Mouse (Mus musculus): Measurements from ENCODE around the gene Slc25a23.
"Not testable (repeated sequence)": the region's sequence is repeated elsewhere in the genome, so short reads cannot be mapped to it uniquely, and the experiment has no call there.

The Slc25a23 gene

DNA sequence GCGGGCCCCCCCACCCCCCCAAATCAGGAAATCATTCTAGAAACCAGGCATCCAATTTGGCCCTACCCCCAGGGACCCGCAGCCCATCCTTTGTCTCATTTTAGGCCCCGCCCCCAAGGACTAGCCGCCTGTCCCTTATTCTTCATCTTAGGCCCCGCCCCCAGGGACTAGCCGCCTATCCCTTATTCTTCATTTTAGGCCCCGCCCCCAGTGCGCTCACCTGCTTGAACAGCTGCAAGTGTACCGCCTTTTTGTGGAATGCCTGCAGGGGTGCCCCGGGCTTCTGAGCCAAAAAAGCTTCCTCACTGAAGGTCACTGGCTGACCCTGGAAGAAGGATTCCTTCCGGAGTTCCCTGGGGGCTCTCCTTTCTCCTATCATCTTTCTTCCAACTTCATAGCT is 11.0 kb upstream of the Slc25a23 start:
- peak; percentile 53 for DNase-seq

DNA sequence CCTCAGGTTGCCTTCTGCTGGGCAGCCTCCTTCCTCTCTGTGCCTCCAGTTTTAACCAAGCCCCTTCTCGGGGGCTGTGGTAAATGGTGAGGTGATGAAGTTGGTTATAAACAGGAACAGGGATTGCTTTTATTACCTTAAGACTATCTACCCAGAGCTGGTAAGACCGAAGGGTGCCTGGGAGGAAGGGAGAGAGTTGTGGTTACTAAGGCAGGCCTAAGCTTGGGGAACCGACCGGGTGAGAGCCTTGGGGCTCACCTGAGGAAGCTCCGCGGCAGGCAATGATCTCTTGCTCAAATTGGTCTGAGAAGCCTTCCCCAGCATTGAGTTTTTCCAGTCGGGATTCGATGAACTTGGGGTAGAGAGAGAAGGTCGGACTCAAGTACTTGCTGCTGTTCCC is 10.6 kb upstream of the Slc25a23 start:
- no peak for DNase-seq

DNA sequence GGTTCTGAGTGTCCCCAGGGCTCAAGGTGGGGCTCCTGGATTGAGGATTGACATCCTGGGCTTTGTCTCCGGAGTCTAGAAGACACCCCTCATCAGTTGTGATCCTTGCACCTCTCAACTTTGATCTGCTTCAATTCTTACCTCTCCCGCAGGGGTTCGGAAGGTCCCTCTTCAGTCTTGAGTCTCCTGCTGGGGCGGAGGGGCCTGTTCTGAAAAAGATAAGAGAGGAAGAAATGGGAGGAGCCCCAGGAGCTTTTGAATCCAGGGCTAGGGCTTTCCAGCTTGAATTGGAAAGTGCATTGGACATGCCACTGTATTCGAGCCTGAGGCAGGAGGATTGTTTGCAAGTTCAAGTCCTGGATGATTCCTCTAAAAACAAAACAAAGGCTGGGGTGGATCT is 7.2 kb upstream of the Slc25a23 start:
- no peak for DNase-seq

DNA sequence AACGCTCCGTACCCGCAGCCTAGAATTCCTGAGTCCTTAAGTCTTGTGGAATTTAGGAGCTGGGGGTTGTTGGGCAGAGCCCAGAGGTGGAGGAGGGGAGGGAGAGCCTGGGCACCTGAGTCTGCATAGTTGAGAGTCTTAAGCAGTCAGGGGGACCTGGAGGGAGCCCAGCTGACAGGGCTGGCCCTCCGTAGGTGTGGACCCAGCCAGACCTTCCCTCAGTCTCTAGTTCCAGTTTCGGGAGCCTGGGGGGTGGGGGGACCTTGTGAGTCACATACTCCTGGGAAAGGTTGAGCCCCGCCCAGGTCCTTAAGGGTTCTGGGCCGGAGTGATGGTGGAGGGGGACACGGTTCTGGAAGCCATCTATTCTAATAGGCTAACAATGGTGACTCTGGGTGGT is 3.4 kb upstream of the Slc25a23 start:
- DNase-seq, result peak; percentile 44

DNA sequence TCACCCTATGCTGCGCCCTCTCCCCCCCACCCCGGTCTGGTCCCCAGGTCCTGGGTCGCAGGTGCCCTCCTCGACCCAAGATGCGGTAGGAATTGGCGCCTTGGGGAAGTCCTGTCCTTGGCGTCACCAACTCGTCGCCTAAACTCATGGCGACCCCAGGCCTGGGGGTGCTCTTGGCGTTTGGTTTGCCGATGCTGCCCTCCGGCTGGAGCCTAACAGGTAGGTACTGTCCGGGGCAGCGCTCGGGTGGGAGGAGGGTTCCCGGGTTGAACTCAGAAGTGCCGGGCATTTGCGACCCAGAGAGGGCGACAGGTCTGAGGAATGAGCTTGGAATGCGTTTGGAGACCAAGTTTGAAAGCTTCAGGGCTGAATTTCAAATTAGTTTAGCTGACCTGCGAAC is 2.9 kb upstream of the Slc25a23 start:
- no peak for DNase-seq

DNA sequence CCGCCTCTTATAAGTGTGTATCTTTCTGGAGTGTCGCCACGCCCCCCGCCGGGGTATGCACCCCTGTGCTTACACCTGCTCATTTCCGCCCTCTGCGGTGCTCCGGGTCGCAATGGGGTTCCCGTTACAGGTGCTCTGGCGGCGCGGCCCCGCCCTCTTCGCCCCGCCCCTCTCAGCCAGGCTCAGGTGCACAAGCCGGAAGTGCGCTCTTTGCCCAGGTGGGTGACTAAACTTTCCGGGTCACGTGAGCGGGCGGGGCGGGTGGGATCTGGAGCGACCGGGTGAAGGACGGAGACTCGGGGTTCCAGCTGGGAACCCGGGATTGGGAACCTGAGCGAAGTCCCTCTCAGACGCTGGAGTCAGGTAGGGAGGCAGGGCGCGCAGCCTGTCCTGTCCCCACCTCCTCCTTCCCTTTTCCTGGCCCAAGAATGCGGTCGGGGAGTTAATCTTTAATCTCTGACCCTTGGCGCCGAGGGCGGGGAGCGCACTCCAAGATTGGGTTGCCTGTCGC is 2.4 kb upstream of the Slc25a23 start:
- peak; percentile 90 for DNase-seq

DNA sequence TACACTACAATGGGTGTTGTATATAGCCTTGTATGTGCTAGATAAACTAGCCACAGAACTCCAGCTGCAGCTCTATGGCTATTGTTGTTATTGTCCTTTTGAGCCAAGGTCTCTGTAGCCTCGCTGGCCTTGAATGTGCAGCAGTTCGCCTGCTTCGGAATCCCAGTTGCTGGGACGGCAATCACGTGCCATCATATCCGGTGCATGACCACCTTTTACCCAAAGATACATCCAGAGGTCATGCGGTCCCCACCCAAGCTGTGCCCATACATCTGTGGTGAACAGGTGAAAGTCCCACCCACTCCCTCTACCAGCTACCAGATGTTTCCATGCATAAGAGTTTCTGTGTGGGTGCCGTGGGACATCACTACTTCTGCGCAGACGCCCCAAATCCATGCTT is 1.4 kb upstream of the Slc25a23 start:
- peak; percentile 21 for DNase-seq

DNA sequence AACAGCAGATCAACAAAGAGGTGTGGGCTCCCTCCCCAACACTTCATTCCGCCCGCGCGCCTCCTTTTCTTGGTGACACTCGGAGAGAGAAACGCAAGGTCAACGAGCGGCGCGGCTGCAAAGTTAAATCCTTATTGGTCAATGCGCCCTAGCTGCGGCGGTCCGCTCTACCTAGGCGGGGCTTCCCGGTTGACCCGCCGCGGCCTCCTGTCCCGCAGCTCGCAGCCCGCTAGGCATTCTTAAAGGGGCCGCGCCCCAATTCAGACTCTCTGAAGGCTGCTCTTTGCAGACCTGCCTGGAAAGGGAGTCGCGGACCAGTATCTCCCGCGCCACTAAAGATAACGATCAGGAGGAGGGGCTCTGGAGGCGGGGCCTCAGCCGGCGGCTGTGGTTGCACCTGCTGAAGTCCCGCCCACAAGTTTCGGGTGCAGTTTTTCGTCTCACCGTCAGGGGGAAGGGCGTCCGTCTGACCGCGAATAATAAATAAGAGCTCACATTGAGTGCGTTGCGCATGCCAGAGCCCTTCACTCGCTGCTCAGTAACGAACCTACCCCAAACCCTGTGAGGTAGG is 653 bp upstream of the Slc25a23 start:
- peak; percentile 96 for DNase-seq

DNA sequence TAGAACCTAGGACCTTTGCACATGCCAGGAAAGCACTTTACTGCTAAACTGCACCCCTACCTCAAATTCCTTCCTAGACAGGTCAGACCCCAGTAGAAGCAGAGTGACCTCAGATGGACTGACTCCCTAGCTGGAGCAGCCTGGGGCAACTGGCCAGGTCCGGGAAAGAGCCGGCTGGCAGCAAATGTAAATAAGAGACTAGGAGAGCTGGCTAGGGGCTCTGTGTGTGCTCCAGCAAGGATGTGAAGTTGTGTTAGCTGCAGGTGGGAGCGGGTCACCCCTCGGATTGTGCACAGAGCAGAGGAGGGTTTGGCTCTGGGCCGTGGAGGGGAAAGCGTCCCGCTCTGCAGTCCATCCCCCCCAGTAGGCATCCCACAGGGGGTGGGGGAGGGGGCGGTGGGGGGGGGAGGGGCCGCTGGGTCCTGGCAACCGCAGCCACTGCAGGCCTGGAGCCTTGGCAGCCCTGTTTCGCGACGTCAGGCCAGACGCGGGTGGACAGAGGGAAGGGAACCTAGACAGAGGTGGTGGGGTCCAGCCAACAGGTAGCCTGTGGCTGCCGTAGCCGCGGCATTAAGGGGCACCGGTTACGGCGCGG is 675 bp downstream of the Slc25a23 start, which contains the start of gene Crb3:
TSS of gene Crb3 (plus strand) at position 215 of the 595 bp plus-strand sequence.
- DNase-seq, result peak; percentile 52

DNA sequence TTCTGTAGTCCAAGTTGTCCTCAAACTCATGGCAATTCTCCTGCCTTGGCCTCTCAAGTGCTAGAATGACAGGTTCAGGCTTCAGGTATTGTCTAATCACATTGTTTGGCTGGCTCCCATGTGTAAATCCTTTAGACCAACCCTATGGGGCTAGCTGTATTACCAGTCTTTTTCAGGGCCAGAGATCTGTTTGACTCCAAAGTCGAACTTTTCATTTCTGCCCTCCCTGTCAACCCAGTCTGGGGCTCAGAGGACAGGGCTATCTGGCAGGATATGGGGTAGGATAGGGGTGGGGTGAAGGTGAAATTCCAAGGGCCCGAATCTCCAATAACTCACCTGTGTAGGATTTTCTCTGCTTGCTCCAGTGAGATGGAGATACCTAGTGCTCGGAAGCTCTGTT is 3.4 kb downstream of the Slc25a23 start:
- no peak for DNase-seq

DNA sequence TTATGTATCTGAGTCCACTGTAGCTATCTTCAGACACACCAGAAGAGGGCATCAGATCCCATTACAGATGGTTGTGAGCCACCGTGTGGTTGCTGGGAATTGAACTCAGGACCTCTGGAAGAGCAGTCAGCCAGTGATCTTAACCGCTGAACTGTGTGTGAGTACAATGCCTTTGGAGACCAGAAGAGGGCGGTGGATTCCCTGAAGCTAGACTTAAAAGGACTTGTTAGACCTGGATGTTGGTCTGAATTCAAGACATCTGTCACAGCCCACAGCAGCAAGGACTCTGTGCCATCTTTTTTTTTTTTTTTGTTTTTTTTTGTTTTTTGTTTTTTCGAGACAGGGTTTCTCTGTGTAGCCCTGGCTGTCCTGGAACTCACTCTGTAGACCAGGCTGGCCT is 8.0 kb downstream of the Slc25a23 start:
- not testable (repeated sequence) for DNase-seq

DNA sequence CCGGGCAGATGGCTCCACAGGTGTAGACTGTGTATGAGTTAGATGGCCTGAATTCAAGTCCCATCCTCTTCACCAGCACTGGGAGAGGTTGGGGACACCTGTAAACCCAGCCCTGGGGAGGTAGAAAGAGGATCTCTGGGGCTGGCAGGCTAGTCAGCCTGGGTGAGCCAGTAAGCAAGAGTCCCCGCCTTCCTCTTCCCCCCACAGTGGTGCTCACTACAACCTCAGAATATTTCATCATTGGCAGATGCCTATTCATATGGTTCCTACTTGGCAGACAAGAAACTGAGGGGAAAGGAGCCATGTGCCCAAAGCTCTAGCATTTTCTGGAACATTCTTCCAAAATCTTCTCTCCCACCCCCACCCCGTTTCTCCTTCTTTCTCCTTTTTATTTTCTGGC is 10.8 kb downstream of the Slc25a23 start:
- no peak for DNase-seq

DNA sequence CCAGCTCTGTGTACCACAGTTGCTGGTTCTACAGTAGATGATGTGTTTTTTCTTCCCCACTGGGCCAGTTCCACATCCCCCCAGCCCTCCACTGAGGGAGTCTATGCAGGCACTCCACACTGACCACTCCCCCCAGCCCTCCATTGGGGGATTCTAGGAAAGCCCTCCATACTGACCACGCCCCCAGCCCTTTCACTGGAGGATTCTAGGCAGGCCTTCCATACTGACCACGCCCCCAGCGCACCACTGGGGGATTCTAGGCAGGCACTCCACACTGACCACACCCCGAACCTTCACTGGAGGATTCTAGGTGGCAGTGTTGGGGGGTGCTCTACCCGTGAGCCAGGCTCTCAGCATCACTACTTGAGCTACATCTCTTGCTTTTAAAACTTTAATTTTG is 12.3 kb downstream of the Slc25a23 start:
- DNase-seq, result no peak

DNA sequence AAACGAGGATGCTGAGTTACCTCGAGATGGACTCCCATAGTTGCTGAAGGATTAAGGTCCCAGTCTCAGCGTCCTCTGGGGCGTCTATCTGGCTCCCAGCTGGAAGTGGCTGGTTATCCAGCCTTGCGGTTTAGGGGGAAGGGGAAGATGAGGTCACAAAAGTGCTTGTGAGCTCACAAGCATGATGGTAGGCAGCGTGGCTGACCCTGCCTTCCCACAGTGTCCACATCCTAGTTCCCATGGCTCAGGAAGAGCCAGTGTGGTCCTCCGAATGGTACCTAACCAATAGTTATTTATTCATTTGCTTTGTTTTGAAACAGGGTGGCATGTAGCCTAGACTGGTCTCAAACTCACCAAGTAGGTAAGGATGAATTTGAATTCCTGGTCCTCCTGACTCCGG is 18.1 kb downstream of the Slc25a23 start, which contains the start of gene Slc25a41:
TSS of gene Slc25a41 (minus strand) at position 101 of the 400 bp plus-strand sequence.
- no peak for DNase-seq

DNA sequence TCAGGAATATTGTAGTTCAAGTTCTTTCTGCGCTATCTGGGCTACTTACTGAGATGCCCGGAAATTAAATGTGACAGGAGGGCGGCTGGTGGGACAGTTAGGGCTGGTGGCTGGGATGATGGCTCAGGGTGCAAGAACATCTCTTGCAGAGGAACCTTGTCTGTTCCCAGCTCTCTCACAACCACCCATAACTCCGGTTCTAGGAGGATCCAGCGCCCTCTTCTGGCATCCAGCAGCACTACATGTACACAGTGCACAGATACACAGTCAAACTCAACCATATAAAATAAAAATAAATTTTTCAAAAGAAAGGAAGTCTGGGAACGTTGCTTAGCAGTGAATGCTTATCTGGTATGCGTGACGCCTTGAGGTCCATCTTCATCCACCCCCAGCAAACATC is 20.7 kb downstream of the Slc25a23 start:
- DNase-seq, result no peak

DNA sequence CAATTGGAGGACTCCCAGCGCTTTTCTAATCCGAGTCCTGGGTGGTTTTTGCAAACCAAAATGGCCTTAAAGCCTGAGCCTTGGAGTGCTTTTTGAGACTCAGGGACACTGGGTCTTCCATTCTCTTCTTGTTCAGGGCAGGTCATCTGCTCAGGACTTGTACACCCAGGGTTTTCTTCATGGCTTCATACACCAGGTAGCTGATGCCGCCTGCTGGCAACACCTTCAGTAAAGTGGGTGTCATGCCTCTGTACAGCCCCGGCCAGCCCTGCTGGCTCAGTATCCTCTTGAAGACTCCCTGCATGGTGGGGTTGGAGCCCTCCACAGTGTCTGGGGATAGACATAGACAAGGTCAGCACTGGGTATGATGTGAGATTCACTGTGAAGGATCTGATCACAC is 26.8 kb downstream of the Slc25a23 start:
- no peak for DNase-seq

DNA sequence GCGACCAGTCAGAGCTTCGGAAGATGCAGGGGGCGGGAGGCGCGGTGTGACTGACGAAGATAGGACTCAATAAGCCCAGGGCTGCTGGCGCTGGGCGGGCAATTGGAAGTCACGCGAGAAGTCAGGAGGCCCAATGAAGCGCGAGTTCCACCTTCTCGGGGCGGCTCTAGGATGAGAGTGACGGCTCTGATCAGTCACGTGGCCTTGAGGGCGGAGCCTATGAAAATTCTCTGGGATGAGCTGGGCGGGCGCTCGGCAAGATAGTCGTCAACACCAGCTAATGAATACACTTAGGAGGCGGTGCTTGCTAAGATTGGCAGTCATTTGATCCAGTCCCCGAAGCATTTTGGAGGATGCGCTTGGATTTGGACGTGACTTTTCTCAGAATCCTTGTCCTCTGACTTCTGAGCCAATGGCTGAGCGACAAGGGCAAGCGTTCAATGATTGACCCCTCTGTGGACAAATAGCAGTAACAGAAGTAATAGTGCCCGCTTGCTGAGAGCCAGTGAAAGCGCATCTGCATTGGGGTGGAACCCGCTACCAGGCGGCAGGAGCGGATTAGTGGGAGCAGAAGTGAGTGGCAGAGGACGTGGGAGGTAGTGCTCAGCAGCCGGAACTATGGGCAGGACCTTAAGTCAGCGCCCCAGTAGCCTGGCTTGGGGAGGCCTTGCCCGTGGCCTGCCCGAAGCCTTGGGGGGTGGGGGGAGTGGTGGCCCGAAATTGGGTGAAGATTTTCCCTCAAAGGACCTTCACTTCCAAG is 27.8 kb downstream of the Slc25a23 start:
- DNase-seq, result peak; percentile 100

DNA sequence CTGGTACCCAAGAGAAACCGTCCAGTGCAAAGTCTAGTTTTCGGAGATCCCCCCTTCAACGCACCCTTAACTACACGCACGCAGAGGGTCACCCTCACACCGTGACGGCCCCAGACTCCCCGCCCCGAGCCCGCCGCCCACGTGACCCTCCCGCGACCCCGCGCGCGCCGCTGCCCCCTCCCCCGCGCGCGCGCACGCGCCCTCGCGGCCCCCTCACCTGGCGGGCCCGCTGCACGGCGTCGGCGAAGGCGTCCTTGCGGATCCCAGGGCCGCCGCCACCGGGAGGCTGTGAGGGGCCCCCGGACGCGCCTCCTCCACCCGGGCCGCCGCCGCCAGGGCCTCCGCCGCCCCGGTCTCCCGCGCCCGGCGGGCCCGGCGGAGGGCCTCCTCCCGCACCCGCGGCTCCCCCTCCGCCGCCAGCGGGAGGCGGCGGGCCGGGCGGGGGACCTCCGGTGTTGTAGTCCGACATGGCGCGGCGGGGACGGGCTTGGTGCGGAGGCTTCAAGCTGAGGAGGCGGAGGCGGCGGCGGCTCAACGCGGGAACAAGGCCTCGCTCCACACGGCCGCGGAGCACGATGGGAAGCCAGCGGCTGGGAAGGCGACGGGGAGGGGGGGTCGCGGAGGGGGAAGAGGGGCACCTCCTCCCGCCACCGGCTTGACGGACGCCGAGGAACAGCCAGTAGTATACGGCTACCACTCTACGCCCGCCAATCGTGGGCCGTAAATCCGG is 28.6 kb downstream of the Slc25a23 start, which contains the start of gene Khsrp:
TSS of gene Khsrp (minus strand) at position 592 of the 730 bp plus-strand sequence.
- peak; percentile 60 for DNase-seq

DNA sequence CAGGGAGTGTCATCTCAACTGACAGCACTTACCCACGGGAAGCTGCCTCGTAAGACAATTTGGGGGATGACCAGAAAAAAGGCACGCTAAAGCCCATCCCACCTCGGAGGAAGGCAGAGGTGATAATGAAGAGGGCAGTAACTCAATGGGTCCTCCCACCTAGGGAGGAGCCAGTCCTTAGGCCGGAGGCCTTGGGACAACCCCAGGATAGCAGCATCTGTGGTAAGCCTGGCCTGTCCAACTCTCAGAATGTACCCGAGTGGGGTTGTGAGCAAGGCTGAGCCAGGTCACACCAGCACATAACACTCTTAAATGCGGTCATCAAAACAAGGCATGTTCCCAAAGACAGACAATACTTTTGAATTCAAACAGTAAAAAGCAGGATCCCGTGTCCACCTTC is 30.0 kb downstream of the Slc25a23 start:
- DNase-seq, result peak; percentile 26

DNA sequence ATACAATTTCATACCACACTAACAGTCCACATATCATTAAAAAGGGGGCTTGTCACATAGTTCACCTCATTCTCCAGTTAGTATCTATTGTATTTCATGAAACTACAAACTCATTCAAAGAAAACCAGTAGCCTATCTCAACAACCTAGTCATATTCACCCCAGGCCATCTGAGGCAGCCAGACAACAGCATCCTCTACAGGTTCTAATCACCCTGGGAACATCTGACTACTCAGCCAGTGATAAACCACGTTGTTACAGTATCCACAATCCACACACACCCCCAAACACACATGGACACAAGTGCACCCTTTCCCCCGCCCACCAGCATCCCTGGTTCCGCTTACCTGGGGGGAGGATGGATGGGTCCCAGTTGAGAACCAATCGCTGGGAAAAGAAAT is 32.2 kb downstream of the Slc25a23 start:
- no peak for DNase-seq

DNA sequence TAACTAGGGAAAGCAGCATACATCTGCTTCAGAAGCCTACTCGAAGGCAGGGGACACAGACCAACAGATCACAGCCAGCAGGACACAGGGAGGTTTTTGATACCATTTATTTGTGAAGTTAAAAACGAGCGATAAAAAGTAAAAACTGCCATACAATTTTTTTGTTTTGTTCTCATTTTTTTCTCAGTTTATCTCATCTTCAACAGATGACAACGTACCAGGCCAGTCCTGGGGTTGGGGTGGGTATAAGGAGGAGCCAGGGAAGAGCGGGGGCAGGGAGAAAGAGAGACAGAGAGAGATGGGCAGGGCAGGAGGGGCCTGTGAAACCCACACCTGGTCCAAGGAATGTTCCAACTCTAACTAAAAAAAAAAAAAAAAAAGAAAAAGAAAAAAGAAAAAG is 38.7 kb downstream of the Slc25a23 start:
- no peak for DNase-seq

DNA sequence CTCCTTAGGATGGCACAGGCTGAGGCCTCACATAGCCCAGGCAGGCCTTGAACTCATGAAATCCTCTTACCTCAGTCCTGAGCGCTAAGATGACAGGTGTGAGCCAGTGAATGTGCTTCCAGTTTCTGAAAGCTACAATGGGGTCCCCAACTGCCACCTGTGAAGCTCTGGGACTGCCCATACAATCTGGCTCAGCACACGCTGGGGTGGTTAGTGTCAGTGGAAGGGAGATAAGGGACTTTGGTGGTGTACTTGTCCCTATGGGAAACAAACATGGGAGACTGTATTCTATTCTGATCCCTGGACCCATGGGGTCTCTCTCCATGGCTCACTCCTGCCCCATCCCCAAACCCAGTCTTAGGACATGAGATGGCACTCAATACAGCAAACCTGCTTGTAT is 40.0 kb downstream of the Slc25a23 start:
- no peak for DNase-seq

DNA sequence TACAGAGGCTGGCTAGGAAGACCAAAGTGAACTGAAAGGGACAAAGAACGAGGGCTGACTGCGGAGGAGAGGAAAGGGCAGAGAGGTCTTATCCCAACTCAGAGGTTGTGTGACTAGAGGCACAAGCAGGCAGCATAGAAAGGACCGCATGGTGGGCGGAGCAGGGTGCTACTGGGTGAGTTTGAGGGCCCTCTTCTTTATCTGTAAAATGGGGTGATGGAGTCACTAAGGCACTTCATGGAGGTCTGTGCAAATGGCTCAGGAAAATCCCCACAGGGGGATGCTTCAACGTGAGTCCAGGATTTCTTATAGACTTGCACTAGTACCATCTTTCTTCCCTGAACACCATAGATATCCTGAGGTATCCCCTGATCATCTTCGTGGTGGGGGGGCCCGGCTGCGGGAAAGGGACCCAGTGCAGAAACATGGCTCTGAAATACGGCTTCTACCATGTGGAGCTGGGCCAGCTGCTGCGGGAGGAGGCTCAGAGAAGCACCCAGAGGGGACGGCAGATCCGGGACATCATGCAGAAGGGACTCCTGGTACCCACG is 47.3 kb downstream of the Slc25a23 start:
- no peak for DNase-seq
